Mouse (Mus musculus): ENCODE measurements at regions not wholly inside any gene's neighbourhood (a gene's known extent, or its start where the extent isn't known, plus 50 kb on each side); places are given as distances from the start of the nearest gene placed in this dataset.

GRCm38 (mm10) chr8:51764204-51764603, 1747.3 kb upstream of the Aga start:
- DNase-seq (ENCODE audit: low spot score), result no peak

DNA sequence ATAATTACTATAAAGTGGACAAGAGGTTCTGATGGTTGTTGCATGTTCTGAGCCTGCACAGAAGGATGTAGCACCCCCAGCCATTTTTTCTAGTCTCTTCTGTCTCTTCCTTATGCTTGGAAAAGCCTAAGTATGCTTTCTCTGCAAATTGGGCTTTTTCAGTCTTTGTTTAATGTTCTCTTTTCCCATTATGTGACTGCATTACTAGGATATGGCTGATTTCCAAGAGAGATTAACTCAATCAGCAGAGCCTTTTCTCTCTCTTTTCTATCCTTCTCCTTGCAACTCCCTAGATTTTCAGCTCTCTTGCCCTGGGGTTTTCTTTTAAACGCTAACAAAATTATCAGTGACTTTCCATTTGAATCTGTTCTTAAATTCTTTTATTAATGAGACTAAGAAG, 1702.1 kb upstream of the Aga start:
- DNase-seq (ENCODE audit: low spot score), result peak; percentile 72

Measured in MN1 (cell line).